Mouse (Mus musculus) kidney, adult 2 months (tissue): ENCODE data around the gene Plxna4.

Experiments
- CTCF ChIP-seq: fragments of 200-500 bp; conservative IDR thresholded peaks from 2 replicates; pipeline ENCODE4 v1.5.1; 2011; ENCODE audit warnings: low read depth, mild to moderate bottlenecking, control low read depth, low read length, moderate library complexity, mixed read lengths; ENCODE audit not compliant: insufficient read depth, insufficient read length
- POLR2A ChIP-seq: fragments of 200-500 bp; IDR thresholded peaks from one replicate; pipeline ENCODE4 v1.6.1; 2011; ENCODE audit warnings: low read depth, low read length, control low read depth

DNA sequence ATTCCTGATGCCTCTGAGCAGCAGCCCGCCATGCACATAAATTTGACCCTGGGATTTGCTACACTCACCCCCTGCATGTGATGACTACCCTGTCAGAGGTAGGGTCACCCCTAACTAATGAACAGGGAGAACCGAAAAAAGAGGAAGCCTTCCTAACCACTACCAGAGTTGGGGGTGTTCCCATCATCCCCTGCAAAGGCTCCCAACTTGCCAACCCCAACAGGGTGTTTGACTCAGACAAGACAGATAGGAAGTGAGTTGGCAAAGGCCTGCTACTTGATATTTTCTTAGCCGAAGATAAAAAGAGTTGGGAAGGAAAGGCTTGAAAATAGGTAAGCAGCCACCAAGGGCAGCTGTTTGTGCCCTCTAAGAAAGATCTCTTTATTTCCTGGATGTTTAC lies 18.1 kb downstream of the Plxna4 start:
- TF ChIP-seq POLR2A, result no peak
- no peak for TF ChIP-seq CTCF
